Comparison of ENCODE assay signal across 8 mouse cellular contexts in the genomic region with DNA sequence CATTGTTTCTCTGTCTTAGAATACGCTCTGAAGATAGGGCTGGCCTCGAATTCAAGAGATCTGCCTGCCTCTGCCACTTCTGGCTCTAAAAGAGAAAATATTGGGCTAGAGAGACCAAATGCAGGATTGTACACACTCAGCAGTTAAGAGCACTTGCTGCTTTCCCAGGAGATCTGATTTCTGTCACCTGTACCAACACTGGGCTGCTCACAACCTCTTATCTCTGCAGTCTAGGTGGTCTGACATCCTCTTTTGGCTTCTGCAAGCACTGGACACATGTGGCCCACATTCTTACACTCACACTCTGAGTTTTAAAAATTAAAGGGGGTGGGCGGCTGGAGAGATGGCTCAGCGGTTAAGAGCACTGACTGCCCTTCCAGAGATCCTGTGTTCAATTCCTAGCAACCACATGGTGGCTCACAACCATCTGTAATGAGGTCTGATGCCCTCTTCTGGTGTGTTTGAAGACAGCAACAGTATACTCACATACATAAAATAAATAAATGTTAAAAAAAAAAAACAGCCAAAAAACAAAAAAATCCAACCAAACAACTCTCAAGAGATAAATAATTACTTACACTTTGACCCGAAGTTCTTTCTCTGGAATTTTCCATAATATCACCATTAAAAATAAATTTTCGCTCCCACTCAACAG. TPM values are rescaled to one million over a fixed set of nuclear protein-coding genes. Genes with fewer than 3 reads are reported as not detected.
DNase-seq lines count a peak whose midpoint lies in the region; ATAC-seq and TF ChIP-seq lines count a peak whose summit lies in the region.

No protein-coding gene starts in this region.

- H3K4me3 ChIP-seq in kidney, embryonic 14.5 days (ENCODE audit: low read length): peak overlapping the region; percentile 76
- no peak overlapping the region for H3K4me3 ChIP-seq in kidney, adult 2 months (ENCODE audit: insufficient read depth, low read depth, low read length)
- H3K4me3 ChIP-seq in cortical plate, adult 2 months (ENCODE audit: insufficient read depth, low read length): peak overlapping the region; percentile 83
- peak overlapping the region; percentile 75 for H3K4me3 ChIP-seq in hindbrain, embryonic 15.5 days
- H3K4me3 ChIP-seq in midbrain, embryonic 14.5 days (replicated peaks; ENCODE audit: low read depth, low read length): peak overlapping the region; percentile 87

- no peak for DNase-seq in kidney, adult 2 months
- DNase-seq in midbrain, embryonic 14.5 days: no peak
- no peak for DNase-seq in left cerebral cortex, postnatal 36 days (ENCODE audit: low spot score in 2 of 2)
- DNase-seq in left cerebral cortex, postnatal 10 days (ENCODE audit: extremely low spot score in 1 of 2, low spot score in 2 of 2): no peak
- DNase-seq in adrenal gland, postnatal 4 days (ENCODE audit: low spot score in 2 of 2): no peak

- intact Hi-C loops in left cerebral cortex, postnatal 36 days (cut with DNase I): loop anchor here (2.0 kb wide), 1 partner anchor 53 kb away; a partner anchor contains a TSS
- intact Hi-C loops in left cerebral cortex, postnatal 10 days (cut with DNase I): no loop called here

- H3K4me1 ChIP-seq in kidney, embryonic 14.5 days (ENCODE audit: control insufficient read depth, insufficient read depth, low read length): peaks cover 13% of the 10 kb centered on the region
- peaks cover 6% of the 10 kb centered on the region; the same call in 1 of the 2 replicates for H3K4me1 ChIP-seq in kidney, adult 2 months (ENCODE audit: control insufficient read depth, insufficient read depth, low read length)
- peaks cover 7% of the 10 kb centered on the region for H3K4me1 ChIP-seq in cortical plate, adult 2 months (ENCODE audit: control insufficient read depth, insufficient read depth, low read length)
- H3K4me1 ChIP-seq in hindbrain, embryonic 15.5 days (replicated peaks): peaks cover 32% of the 10 kb centered on the region
- peaks cover 22% of the 10 kb centered on the region for H3K4me1 ChIP-seq in midbrain, embryonic 14.5 days (ENCODE audit: control insufficient read depth, insufficient read depth, low read length)

- H3K9ac ChIP-seq in kidney, embryonic 14.5 days (ENCODE audit: low read depth, low read length): peak overlapping the region; percentile 86; the same call in 1 of the 2 replicates
- peak overlapping the region; percentile 85 for H3K9ac ChIP-seq in hindbrain, embryonic 15.5 days
- H3K9ac ChIP-seq in midbrain, embryonic 14.5 days (replicated peaks; ENCODE audit: low read length): peak overlapping the region; percentile 85

- H3K4me2 ChIP-seq in kidney, embryonic 14.5 days (replicated peaks; ENCODE audit: low read depth, low read length): peak overlapping the region; percentile 65
- peak overlapping the region; percentile 95 for H3K4me2 ChIP-seq in hindbrain, embryonic 15.5 days
- peak overlapping the region; percentile 96 for H3K4me2 ChIP-seq in midbrain, embryonic 14.5 days (ENCODE audit: low read length)

- peaks cover 53% of the 10 kb centered on the region for H3K36me3 ChIP-seq in kidney, embryonic 14.5 days (ENCODE audit: control insufficient read depth, insufficient read depth, low read length)
- peaks cover 4% of the 10 kb centered on the region for H3K36me3 ChIP-seq in kidney, adult 2 months (ENCODE audit: control insufficient read depth, insufficient read depth, low read length)
- H3K36me3 ChIP-seq in hindbrain, embryonic 15.5 days: peaks cover 44% of the 10 kb centered on the region
- peaks cover 47% of the 10 kb centered on the region for H3K36me3 ChIP-seq in midbrain, embryonic 14.5 days (ENCODE audit: control insufficient read depth, insufficient read depth, low read length)

- no peak for ATAC-seq in kidney, embryonic 14.5 days (ENCODE audit: low FRiP score, low TSS enrichment)
- ATAC-seq in hindbrain, embryonic 15.5 days (ENCODE audit: low FRiP score, low read depth): no peak
- no peak for ATAC-seq in midbrain, embryonic 14.5 days (ENCODE audit: low FRiP score, low TSS enrichment)

- no peaks in the 10 kb centered on the region for H3K27me3 ChIP-seq in kidney, embryonic 14.5 days (ENCODE audit: control insufficient read depth, insufficient read depth, low read length)
- no peaks in the 10 kb centered on the region for H3K27me3 ChIP-seq in kidney, adult 2 months (replicated peaks; ENCODE audit: control insufficient read depth, insufficient read depth, low read length)
- H3K27me3 ChIP-seq in hindbrain, embryonic 15.5 days: no peaks in the 10 kb centered on the region
- no peaks in the 10 kb centered on the region for H3K27me3 ChIP-seq in midbrain, embryonic 14.5 days (ENCODE audit: control insufficient read depth, insufficient read depth, low read length)

- no peak for TF ChIP-seq CTCF in kidney, adult 2 months (conservative IDR thresholded peaks at IDR 0.05; ENCODE audit: insufficient read depth, insufficient read length, low read depth, low read length)
- no peak for TF ChIP-seq CTCF in cortical plate, adult 2 months (IDR thresholded peaks at IDR 0.05; ENCODE audit: extremely low read depth, insufficient read depth, low read length)

- H3K9me3 ChIP-seq in kidney, embryonic 14.5 days (ENCODE audit: control insufficient read depth, low read length): no peaks in the 10 kb centered on the region
- no peaks in the 10 kb centered on the region for H3K9me3 ChIP-seq in hindbrain, embryonic 15.5 days
- H3K9me3 ChIP-seq in midbrain, embryonic 14.5 days (ENCODE audit: control insufficient read depth, low read length): no peaks in the 10 kb centered on the region

- H3K27ac ChIP-seq in kidney, embryonic 14.5 days (ENCODE audit: low read depth, low read length): no peak overlapping the region
- H3K27ac ChIP-seq in kidney, adult 2 months (ENCODE audit: insufficient read depth, low read depth, low read length): no peak overlapping the region
- H3K27ac ChIP-seq in cortical plate, adult 2 months (ENCODE audit: insufficient read depth, low read length): no peak overlapping the region
- H3K27ac ChIP-seq in hindbrain, embryonic 15.5 days (replicated peaks): no peak overlapping the region
- H3K27ac ChIP-seq in midbrain, embryonic 14.5 days (replicated peaks; ENCODE audit: low read depth, low read length): no peak overlapping the region

- WGBS in kidney, embryonic 14.5 days: 72% methylated on average over 6 of the region's 6 CpGs
- 69% methylated on average over 6 of the region's 6 CpGs for WGBS in kidney, adult 2 months
- WGBS in hindbrain, embryonic 15.5 days: 72% methylated on average over 6 of the region's 6 CpGs
- 74% methylated on average over 6 of the region's 6 CpGs for WGBS in midbrain, embryonic 14.5 days

- TF ChIP-seq POLR2A in kidney, adult 2 months (IDR thresholded peaks at IDR 0.05; ENCODE audit: low read depth, low read length): no peak
- no peak for TF ChIP-seq POLR2A in cortical plate, adult 2 months (IDR thresholded peaks at IDR 0.05; ENCODE audit: extremely low read depth, insufficient read depth, low read length)

RNA-seq across cellular contexts. Expression of a gene that starts 1.3 kb away (rescaled TPM):
- polyA plus RNA-seq in kidney, embryonic 14.5 days (2014; fragmentation: Nextera tagmentation; extraction: Ambion mirVana): 235 and 236 TPM in 2 replicates
- polyA plus RNA-seq in kidney, adult 2 months (2012; rRNA removed): 6.1 and 9.5 TPM in 2 replicates
- 38.6 and 38.9 TPM in 2 replicates for polyA plus RNA-seq in cortical plate, adult 2 months (2012; rRNA removed)
- polyA plus RNA-seq in hindbrain, embryonic 15.5 days (2015; fragmentation: Nextera tagmentation; extraction: Ambion mirVana): 119 and 130 TPM in 2 replicates
- 139 and 167 TPM in 2 replicates for polyA plus RNA-seq in midbrain, embryonic 14.5 days (2014; fragmentation: Nextera tagmentation; extraction: Ambion mirVana)
- total RNA-seq in left cerebral cortex, postnatal 36 days (2021): 10 to 100 TPM; 48.2 to 48.8 TPM
- total RNA-seq in left cerebral cortex, postnatal 10 days (2021): 10 to 100 TPM; 58.9 to 63.1 TPM
- total RNA-seq in adrenal gland, postnatal 4 days (2021): 10 to 100 TPM; 85.4 to 89.7 TPM

RNA-seq across cellular contexts. Expression of a gene that starts 25.7 kb away (rescaled TPM):
- 43.2 and 101 TPM in 2 replicates for polyA plus RNA-seq in kidney, embryonic 14.5 days (2014; fragmentation: Nextera tagmentation; extraction: Ambion mirVana)
- 29.5 and 32.9 TPM in 2 replicates for polyA plus RNA-seq in kidney, adult 2 months (2012; rRNA removed)
- 76.4 and 77.7 TPM in 2 replicates for polyA plus RNA-seq in cortical plate, adult 2 months (2012; rRNA removed)
- 70.1 and 73.8 TPM in 2 replicates for polyA plus RNA-seq in hindbrain, embryonic 15.5 days (2015; fragmentation: Nextera tagmentation; extraction: Ambion mirVana)
- 62.6 and 80.2 TPM in 2 replicates for polyA plus RNA-seq in midbrain, embryonic 14.5 days (2014; fragmentation: Nextera tagmentation; extraction: Ambion mirVana)
- total RNA-seq in left cerebral cortex, postnatal 36 days (2021): 10 to 100 TPM; 49.7 to 84.5 TPM
- 10 to 100 TPM; 60.9 to 66.2 TPM for total RNA-seq in left cerebral cortex, postnatal 10 days (2021)
- total RNA-seq in adrenal gland, postnatal 4 days (2021): 100 to 1,000 TPM in 1 of 2 experiments, 10 to 100 TPM in 1; 94.4 to 117 TPM

RNA-seq across cellular contexts. Expression of a gene that starts 52.3 kb away (rescaled TPM):
- 106 and 107 TPM in 2 replicates for polyA plus RNA-seq in kidney, embryonic 14.5 days (2014; fragmentation: Nextera tagmentation; extraction: Ambion mirVana)
- 17.4 and 19.1 TPM in 2 replicates for polyA plus RNA-seq in kidney, adult 2 months (2012; rRNA removed)
- polyA plus RNA-seq in cortical plate, adult 2 months (2012; rRNA removed): 40.8 and 43.4 TPM in 2 replicates
- polyA plus RNA-seq in hindbrain, embryonic 15.5 days (2015; fragmentation: Nextera tagmentation; extraction: Ambion mirVana): 49.5 and 51.2 TPM in 2 replicates
- polyA plus RNA-seq in midbrain, embryonic 14.5 days (2014; fragmentation: Nextera tagmentation; extraction: Ambion mirVana): 56.3 and 61.3 TPM in 2 replicates
- total RNA-seq in left cerebral cortex, postnatal 36 days (2021): 10 to 100 TPM; 80.4 to 85.9 TPM
- 100 to 1,000 TPM in 1 of 2 experiments, 10 to 100 TPM in 1; 97.8 to 103 TPM for total RNA-seq in left cerebral cortex, postnatal 10 days (2021)
- total RNA-seq in adrenal gland, postnatal 4 days (2021): 100 to 1,000 TPM; 102 to 117 TPM
